In the genomic region with DNA sequence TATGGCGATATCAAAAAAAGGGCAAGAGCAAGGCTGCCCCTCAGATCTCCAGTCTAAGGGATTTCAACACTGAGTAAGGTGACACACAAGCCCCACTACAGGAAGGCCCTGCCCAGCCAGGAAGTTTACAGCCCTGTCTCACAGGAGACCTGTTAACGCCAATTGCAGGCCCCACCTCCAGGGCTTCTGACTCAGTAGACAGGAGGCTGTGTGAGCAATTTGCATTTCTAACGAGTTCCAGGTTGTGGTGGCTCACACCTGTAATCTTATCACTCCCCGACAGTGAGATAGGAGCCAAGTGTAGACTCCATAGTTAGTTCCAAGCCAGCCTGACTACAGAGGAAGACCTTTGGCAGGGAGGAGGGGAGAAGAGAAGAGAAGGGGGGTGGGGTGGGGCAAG, we compare ENCODE assay signal across 12 mouse cellular contexts.
DNase-seq lines count a peak whose midpoint lies in the region; ATAC-seq and TF ChIP-seq lines count a peak whose summit lies in the region.
"Had no signal": no experiment of that assay in that cellular context is flagged by ENCODE, and none has a peak within 500 bp of the region (broad histone marks: within the 10 kb centered on the region; RNA-seq: fewer than 3 reads in every experiment).

No protein-coding gene starts in this region.

- ATAC-seq in megakaryocyte, adult 5-6 weeks (ENCODE audit: poor library complexity, severe bottlenecking), result peak; percentile 21; the same call in 1 of the 2 replicates

- no peak overlapping the region for H3K4me3 ChIP-seq in spleen, adult 2 months (ENCODE audit: extremely low read depth, insufficient read depth, insufficient read length)
- H3K4me3 ChIP-seq in embryonic facial prominence, embryonic 10.5 days, result no peak overlapping the region
- H3K4me3 ChIP-seq: gastrocnemius, adult 2 months; hindbrain, embryonic 10.5 days; midbrain, embryonic 12.5 days had no signal

- H3K9me3 ChIP-seq in embryonic facial prominence, embryonic 10.5 days, result no peaks in the 10 kb centered on the region
- H3K9me3 ChIP-seq: hindbrain, embryonic 10.5 days; midbrain, embryonic 12.5 days had no signal

- no peaks in the 10 kb centered on the region for H3K4me1 ChIP-seq in spleen, adult 2 months (ENCODE audit: control insufficient read depth, insufficient read depth, insufficient read length)
- H3K4me1 ChIP-seq in embryonic facial prominence, embryonic 10.5 days, result peaks cover 18% of the 10 kb centered on the region
- H3K4me1 ChIP-seq: hindbrain, embryonic 10.5 days; midbrain, embryonic 12.5 days had no signal

- no peaks in the 10 kb centered on the region for H3K36me3 ChIP-seq in spleen, adult 2 months (ENCODE audit: control insufficient read depth, insufficient read depth, low read length)
- H3K36me3 ChIP-seq in embryonic facial prominence, embryonic 10.5 days (replicated peaks), result no peaks in the 10 kb centered on the region
- H3K36me3 ChIP-seq: hindbrain, embryonic 10.5 days; midbrain, embryonic 12.5 days had no signal

- DNase-seq in spleen, adult 2 months (ENCODE audit: low read depth in 1 of 2, low spot score in 2 of 2), result peak; percentile 3 to 16
- no peak for DNase-seq in spleen, postnatal 4 days (ENCODE audit: low spot score in 2 of 2)
- no peak for DNase-seq in embryonic facial prominence, embryonic 10.5 days (ENCODE audit: low spot score)
- peak; percentile 50 to 56 for DNase-seq in thymus, postnatal 36 days
- DNase-seq in c-Kit-positive CD71-positive TER-119-positive erythroid progenitor cells, embryonic 14.5 days (ENCODE audit: low spot score), result no peak
- no peak for DNase-seq in right cerebral cortex, adult 2 months (ENCODE audit: low spot score in 2 of 2)
- DNase-seq in adrenal gland, postnatal 4 days (ENCODE audit: low spot score in 2 of 2), result no peak
- DNase-seq: cerebellum, postnatal 36 days had no signal

- WGBS in spleen, adult 2 months, result 45% methylated on average over 4 of the region's 4 CpGs
- WGBS in embryonic facial prominence, embryonic 10.5 days, result 58% methylated on average over 4 of the region's 4 CpGs

- TF ChIP-seq POLR2A in spleen, adult 2 months (IDR thresholded peaks at IDR 0.05; ENCODE audit: low read depth, low read length), result no peak

- TF ChIP-seq CTCF in spleen, adult 2 months (IDR thresholded peaks at IDR 0.05; ENCODE audit: extremely low read depth, insufficient read depth, insufficient read length, insufficient replicate concordance), result no peak

- H3K27me3 ChIP-seq in spleen, adult 2 months (ENCODE audit: control insufficient read depth, insufficient read depth, low read length), result no peaks in the 10 kb centered on the region
- no peaks in the 10 kb centered on the region for H3K27me3 ChIP-seq in embryonic facial prominence, embryonic 10.5 days (replicated peaks; ENCODE audit: low read depth, poor library complexity, severe bottlenecking)
- H3K27me3 ChIP-seq: midbrain, embryonic 12.5 days had no signal

- no peak overlapping the region for H3K27ac ChIP-seq in spleen, adult 2 months (ENCODE audit: insufficient read depth, low read length)
- 0 out of 2 replicates have a peak overlapping the region, but pooled peaks have one; percentile 3 for H3K27ac ChIP-seq in embryonic facial prominence, embryonic 10.5 days (replicated peaks)
- H3K27ac ChIP-seq: gastrocnemius, adult 2 months; hindbrain, embryonic 10.5 days; midbrain, embryonic 12.5 days had no signal

Comparison
In these comparisons a context has a peak if more than half of its experiments do, and no peak if none do; other contexts are left out.
1. DNase-seq: peak in spleen, adult 2 months (2 of 2) and thymus, postnatal 36 days (2 of 2); none in spleen, postnatal 4 days (0 of 2), embryonic facial prominence, embryonic 10.5 days (single experiment), c-Kit-positive CD71-positive TER-119-positive erythroid progenitor cells, embryonic 14.5 days (single experiment), right cerebral cortex, adult 2 months (0 of 2) and adrenal gland, postnatal 4 days (0 of 2).